Mouse (Mus musculus): ENCODE measurements at regions not wholly inside any gene's neighbourhood (a gene's known extent, or its start where the extent isn't known, plus 50 kb on each side); places are given as distances from the start of the nearest gene placed in this dataset.

- DNase-seq (ENCODE audit: low spot score in 2 of 2), result no peak
Measured at GRCm38 (mm10) chr1:187413881-187414280, 194.7 kb upstream of the Esrrg start.

- DNase-seq (ENCODE audit: low spot score in 2 of 2), result no peak
Measured at GRCm38 (mm10) chr1:187418186-187419140, 190.1 kb upstream of the Esrrg start.

- no peak for DNase-seq (ENCODE audit: low spot score in 2 of 2)
Measured at GRCm38 (mm10) chr1:187428536-187429215, 179.9 kb upstream of the Esrrg start.

GRCm38 (mm10) chr1:187433716-187434634, 174.6 kb upstream of the Esrrg start:
- no peak for DNase-seq (ENCODE audit: low spot score in 2 of 2)

GRCm38 (mm10) chr1:187439170-187439914, 169.2 kb upstream of the Esrrg start:
- no peak for DNase-seq (ENCODE audit: low spot score in 2 of 2)

- no peak for DNase-seq (ENCODE audit: low spot score in 2 of 2)
Measured at GRCm38 (mm10) chr1:187441668-187442193, 166.9 kb upstream of the Esrrg start.

- no peak for DNase-seq (ENCODE audit: low spot score in 2 of 2)
Measured at GRCm38 (mm10) chr1:187446511-187446910, 162.1 kb upstream of the Esrrg start.

- DNase-seq (ENCODE audit: low spot score in 2 of 2), result peak; percentile 72 to 73
Measured at GRCm38 (mm10) chr1:187448173-187448572, 160.4 kb upstream of the Esrrg start.

GRCm38 (mm10) chr1:187450106-187450505, 158.5 kb upstream of the Esrrg start:
- no peak for DNase-seq (ENCODE audit: low spot score in 2 of 2)

- DNase-seq (ENCODE audit: low spot score in 2 of 2), result peak; percentile 30 to 48
Measured at GRCm38 (mm10) chr1:187452189-187452588, 156.4 kb upstream of the Esrrg start.

- DNase-seq (ENCODE audit: low spot score in 2 of 2), result peak in 1 of 2 experiments; percentile 8
Measured at GRCm38 (mm10) chr1:187454431-187454830, 154.2 kb upstream of the Esrrg start.

- no peak for DNase-seq (ENCODE audit: low spot score in 2 of 2)
Measured at GRCm38 (mm10) chr1:187484821-187485220, 123.8 kb upstream of the Esrrg start.

- DNase-seq (ENCODE audit: low spot score in 2 of 2), result no peak
Measured at GRCm38 (mm10) chr1:187487948-187488690, 120.5 kb upstream of the Esrrg start.

GRCm38 (mm10) chr1:187489452-187489851, 119.1 kb upstream of the Esrrg start:
- DNase-seq (ENCODE audit: low spot score in 2 of 2), result no peak

- DNase-seq (ENCODE audit: low spot score in 2 of 2), result no peak
Measured at GRCm38 (mm10) chr1:187505368-187505767, 103.2 kb upstream of the Esrrg start.

- no peak for DNase-seq (ENCODE audit: low spot score in 2 of 2)
Measured at GRCm38 (mm10) chr1:187507217-187507616, 101.4 kb upstream of the Esrrg start.

GRCm38 (mm10) chr1:187531349-187531922, 77.2 kb upstream of the Esrrg start:
- DNase-seq (ENCODE audit: low spot score in 2 of 2), result no peak

- DNase-seq (ENCODE audit: low spot score in 2 of 2), result no peak
Measured at GRCm38 (mm10) chr1:187536263-187536662, 72.3 kb upstream of the Esrrg start.

- no peak for DNase-seq (ENCODE audit: low spot score in 2 of 2)
Measured at GRCm38 (mm10) chr1:187556718-187557117, 51.9 kb upstream of the Esrrg start.

All from layer of hippocampus, postnatal 10 days (tissue).